Mouse (Mus musculus): ENCODE results near the gene Prrc2b. TPM values are rescaled to one million over a fixed set of nuclear protein-coding genes. Genes with fewer than 3 reads are reported as not detected.

Gene Prrc2b
- polyA plus RNA-seq, 1 experiment from 2014 or later = 73.1 TPM

DNA sequence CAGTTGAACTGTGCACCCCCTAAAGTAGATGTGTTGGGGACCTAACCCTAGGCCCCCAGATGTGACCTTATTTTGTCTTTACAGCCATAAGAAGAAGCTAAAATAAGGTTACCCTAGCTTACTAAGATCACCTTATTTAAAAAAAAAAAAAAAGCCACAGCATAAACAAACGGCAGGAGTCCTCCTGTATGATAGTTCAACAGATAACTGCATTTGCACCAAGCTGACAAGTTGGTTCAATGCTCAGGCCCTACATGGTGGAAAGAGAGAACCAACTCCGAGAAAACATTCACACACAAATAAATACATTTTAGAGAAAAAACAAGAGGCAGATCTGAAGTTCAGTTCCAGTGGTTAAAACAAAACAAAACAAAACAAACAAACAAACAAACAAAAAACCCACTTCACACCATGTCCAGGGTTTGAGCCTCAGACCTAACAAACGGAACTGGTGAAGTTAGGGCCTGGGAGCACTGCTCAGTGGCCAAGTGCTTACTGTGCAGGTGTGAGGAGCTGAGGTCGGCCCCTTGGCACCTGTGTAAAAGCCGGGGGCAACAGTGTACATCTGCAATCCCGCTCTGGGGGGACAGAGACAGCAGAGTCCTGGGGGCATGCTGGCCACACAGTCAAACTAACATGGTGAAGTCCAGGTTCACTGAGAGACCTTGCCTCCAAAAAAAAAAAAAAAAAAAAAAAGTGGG is 18.9 kb upstream of the Prrc2b start:
- no peaks in the 10 kb centered on the region for H3K9me3 ChIP-seq (ENCODE audit: control insufficient read depth, low read length)
- H3K27ac ChIP-seq (ENCODE audit: low read depth, low read length) = no peak overlapping the region
- no peaks in the 10 kb centered on the region for H3K36me3 ChIP-seq (ENCODE audit: control insufficient read depth, insufficient read depth, low read length)
- no peak overlapping the region for H3K4me2 ChIP-seq (replicated peaks; ENCODE audit: low read depth, low read length)
- H3K4me1 ChIP-seq (ENCODE audit: control insufficient read depth, insufficient read depth, low read length) = no peaks in the 10 kb centered on the region
- no peak overlapping the region for H3K9ac ChIP-seq (ENCODE audit: low read depth, low read length)
- no peak overlapping the region for H3K4me3 ChIP-seq (ENCODE audit: low read length)
- ATAC-seq (ENCODE audit: low FRiP score, low TSS enrichment) = no peak
- H3K27me3 ChIP-seq (ENCODE audit: control insufficient read depth, insufficient read depth, low read length) = no peaks in the 10 kb centered on the region
- 57% methylated on average over 6 of the region's 6 CpGs for WGBS

DNA sequence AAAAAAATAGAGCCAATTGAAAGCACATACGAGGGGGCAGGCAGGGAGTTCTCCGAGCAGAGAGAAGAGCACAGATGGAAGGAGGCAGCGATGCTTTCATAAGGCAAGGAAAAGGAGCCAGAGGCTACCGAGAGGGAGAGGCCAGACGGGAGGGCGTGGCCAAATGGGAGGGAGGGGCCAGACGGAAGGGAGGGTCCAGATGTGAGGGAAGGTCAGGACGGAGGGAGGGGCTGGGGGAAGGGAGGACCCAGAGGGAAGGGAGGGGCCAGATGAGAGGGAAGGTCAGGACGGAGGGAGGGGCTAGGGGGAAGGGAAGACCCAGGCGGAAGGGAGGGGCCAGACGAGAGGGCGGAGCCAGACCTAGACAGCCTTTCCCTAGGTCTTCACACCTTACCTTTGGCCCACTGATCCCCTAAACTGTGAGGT is 18.3 kb upstream of the Prrc2b start:
- no peak overlapping the region for H3K9ac ChIP-seq (ENCODE audit: low read depth, low read length)
- H3K9me3 ChIP-seq (ENCODE audit: control insufficient read depth, low read length) = no peaks in the 10 kb centered on the region
- H3K27me3 ChIP-seq (ENCODE audit: control insufficient read depth, insufficient read depth, low read length) = no peaks in the 10 kb centered on the region
- no peak for ATAC-seq (ENCODE audit: low FRiP score, low TSS enrichment)
- no peaks in the 10 kb centered on the region for H3K36me3 ChIP-seq (ENCODE audit: control insufficient read depth, insufficient read depth, low read length)
- WGBS = 8% methylated on average over 12 of the region's 12 CpGs
- H3K4me1 ChIP-seq (ENCODE audit: control insufficient read depth, insufficient read depth, low read length) = no peaks in the 10 kb centered on the region
- H3K4me3 ChIP-seq (ENCODE audit: low read length) = no peak overlapping the region
- H3K4me2 ChIP-seq (replicated peaks; ENCODE audit: low read depth, low read length) = no peak overlapping the region
- no peak overlapping the region for H3K27ac ChIP-seq (ENCODE audit: low read depth, low read length)

DNA sequence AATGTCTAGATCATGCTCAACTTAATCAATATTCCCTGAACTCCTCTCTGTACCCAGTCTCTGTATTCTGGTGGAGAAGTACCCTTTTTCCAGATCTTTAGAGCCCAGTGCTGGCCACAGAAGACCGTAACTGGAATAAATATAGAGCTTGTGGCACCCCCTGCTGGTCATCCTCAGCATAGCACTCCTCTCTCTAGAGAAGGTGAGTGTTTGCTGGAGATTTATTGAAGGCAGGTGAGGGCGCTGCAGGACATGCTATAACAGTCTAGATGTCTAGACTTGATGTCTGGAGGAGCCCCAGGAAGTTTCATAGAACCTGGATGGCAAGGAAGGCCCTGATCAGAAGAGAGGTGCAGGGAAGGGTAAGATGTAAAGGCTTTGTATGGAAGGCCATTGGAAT is 16.8 kb upstream of the Prrc2b start:
- ATAC-seq (ENCODE audit: low FRiP score, low TSS enrichment) = no peak
- no peak overlapping the region for H3K4me3 ChIP-seq (ENCODE audit: low read length)
- WGBS = 8% methylated on average over 2 of the region's 2 CpGs

DNA sequence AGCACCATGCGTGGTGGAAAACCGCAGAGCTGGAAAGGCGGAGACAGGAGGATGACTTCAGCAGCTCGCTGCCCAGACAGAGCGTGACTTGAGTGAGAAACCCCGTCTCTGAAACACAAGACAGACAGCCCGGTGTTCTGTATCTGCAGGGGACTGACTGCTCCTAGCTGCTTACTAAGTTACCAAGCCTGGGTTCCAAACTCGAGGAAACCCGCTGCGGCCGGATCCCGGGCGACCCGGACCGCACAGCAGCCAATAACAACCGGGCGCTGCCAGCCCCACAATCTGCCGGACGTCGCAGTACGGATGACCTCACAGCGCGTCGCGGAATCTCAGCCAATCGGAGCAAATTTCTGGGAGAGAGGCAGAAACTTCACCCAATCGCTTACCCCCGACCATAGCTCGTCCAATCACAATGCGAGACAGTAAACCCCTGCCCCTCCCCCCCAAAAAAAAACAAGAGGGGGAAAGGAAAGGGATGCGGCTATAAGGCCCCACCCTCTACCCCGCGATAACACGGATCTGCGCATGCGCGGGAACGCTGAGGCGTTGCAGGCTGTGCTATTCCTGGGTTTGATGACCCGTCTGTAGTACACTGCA is 13.1 kb upstream of the Prrc2b start:
- no peaks in the 10 kb centered on the region for H3K36me3 ChIP-seq (ENCODE audit: control insufficient read depth, insufficient read depth, low read length)
- H3K4me3 ChIP-seq (ENCODE audit: low read length) = peak overlapping the region; percentile 72
- peak overlapping the region; percentile 85 for H3K9ac ChIP-seq (ENCODE audit: low read depth, low read length)
- H3K9me3 ChIP-seq (ENCODE audit: control insufficient read depth, low read length) = no peaks in the 10 kb centered on the region
- ATAC-seq (ENCODE audit: low FRiP score, low TSS enrichment) = peak; percentile 93
- no peaks in the 10 kb centered on the region for H3K27me3 ChIP-seq (ENCODE audit: control insufficient read depth, insufficient read depth, low read length)
- under 1% methylated on average over 40 of the region's 40 CpGs for WGBS
- peaks cover 4% of the 10 kb centered on the region; the same call in 1 of the 2 replicates for H3K4me1 ChIP-seq (ENCODE audit: control insufficient read depth, insufficient read depth, low read length)
- H3K4me2 ChIP-seq (replicated peaks; ENCODE audit: low read depth, low read length) = peak overlapping the region; percentile 86
- H3K27ac ChIP-seq (ENCODE audit: low read depth, low read length) = peak overlapping the region; percentile 94

More for the DNA sequence above, 16.8 kb upstream of the Prrc2b start:
- Histone ChIP-seq H3K4me2 (replicated peaks; ENCODE audit: low read depth, low read length) (no peak overlapping the region), H3K36me3 (ENCODE audit: control insufficient read depth, insufficient read depth, low read length) (no peaks in the 10 kb centered on the region), H3K4me1 (ENCODE audit: control insufficient read depth, insufficient read depth, low read length) (no peaks in the 10 kb centered on the region), H3K9ac (ENCODE audit: low read depth, low read length) (no peak overlapping the region), H3K27me3 (ENCODE audit: control insufficient read depth, insufficient read depth, low read length) (no peaks in the 10 kb centered on the region), H3K27ac (ENCODE audit: low read depth, low read length) (no peak overlapping the region), H3K9me3 (ENCODE audit: control insufficient read depth, low read length) (no peaks in the 10 kb centered on the region)

DNA sequence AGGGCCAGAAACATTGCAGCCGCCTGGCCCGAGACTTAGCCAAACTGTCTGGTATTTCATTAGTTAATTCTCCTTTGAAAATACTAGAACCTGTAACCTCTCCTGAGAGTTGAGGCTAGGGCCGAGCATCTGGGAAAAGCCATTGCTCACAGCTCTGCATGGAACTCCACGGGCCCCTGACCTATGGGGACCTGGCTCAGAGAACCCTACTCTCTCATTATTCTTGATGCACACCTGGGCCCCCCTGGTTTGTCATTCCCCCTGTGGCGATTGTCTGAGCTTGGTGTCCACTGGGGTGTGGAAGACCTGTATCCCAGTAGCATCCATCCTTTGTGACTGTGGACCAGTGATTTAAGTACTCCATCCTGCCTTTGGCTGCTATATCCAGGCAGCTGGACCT is 11.5 kb upstream of the Prrc2b start:
- no peaks in the 10 kb centered on the region for H3K27me3 ChIP-seq (ENCODE audit: control insufficient read depth, insufficient read depth, low read length)
- H3K4me3 ChIP-seq (ENCODE audit: low read length) = no peak overlapping the region
- no peak overlapping the region for H3K4me2 ChIP-seq (replicated peaks; ENCODE audit: low read depth, low read length)
- WGBS = 64% methylated on average over 5 of the region's 5 CpGs
- no peaks in the 10 kb centered on the region for H3K36me3 ChIP-seq (ENCODE audit: control insufficient read depth, insufficient read depth, low read length)
- ATAC-seq (ENCODE audit: low FRiP score, low TSS enrichment) = no peak
- H3K9me3 ChIP-seq (ENCODE audit: control insufficient read depth, low read length) = no peaks in the 10 kb centered on the region
- H3K27ac ChIP-seq (ENCODE audit: low read depth, low read length) = no peak overlapping the region
- H3K4me1 ChIP-seq (ENCODE audit: control insufficient read depth, insufficient read depth, low read length) = peaks cover 4% of the 10 kb centered on the region; the same call in 1 of the 2 replicates
- no peak overlapping the region for H3K9ac ChIP-seq (ENCODE audit: low read depth, low read length)

DNA sequence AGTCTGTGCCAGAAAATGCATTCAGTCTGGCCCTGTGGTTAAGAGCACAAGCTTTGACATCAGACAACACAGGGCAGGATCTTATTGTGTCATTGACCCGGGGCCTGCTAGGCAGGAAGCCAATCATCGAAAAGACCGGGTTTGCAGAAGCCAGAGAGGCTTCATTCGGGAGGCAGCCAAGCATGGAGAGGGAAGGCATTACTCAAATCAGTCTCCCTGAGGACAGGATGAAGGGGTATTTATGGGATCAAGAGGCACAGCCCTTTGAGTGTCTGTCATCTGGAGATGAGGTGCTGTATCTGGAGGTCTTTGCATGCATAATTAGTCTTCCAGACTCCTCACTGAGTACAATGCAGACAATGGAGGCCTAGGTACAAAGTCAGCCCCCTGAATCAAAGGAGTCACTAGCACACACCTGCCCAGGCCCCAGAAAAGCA is 10.4 kb upstream of the Prrc2b start:
- Histone ChIP-seq H3K27me3 (ENCODE audit: control insufficient read depth, insufficient read depth, low read length) (no peaks in the 10 kb centered on the region), H3K4me1 (ENCODE audit: control insufficient read depth, insufficient read depth, low read length) (peaks cover 4% of the 10 kb centered on the region; the same call in 1 of the 2 replicates), H3K9me3 (ENCODE audit: control insufficient read depth, low read length) (no peaks in the 10 kb centered on the region), H3K4me2 (replicated peaks; ENCODE audit: low read depth, low read length) (no peak overlapping the region), H3K4me3 (ENCODE audit: low read length) (no peak overlapping the region), H3K36me3 (ENCODE audit: control insufficient read depth, insufficient read depth, low read length) (no peaks in the 10 kb centered on the region), H3K9ac (ENCODE audit: low read depth, low read length) (no peak overlapping the region), H3K27ac (ENCODE audit: low read depth, low read length) (no peak overlapping the region)
- WGBS = 18% methylated on average over 4 of the region's 4 CpGs
- no peak for ATAC-seq (ENCODE audit: low FRiP score, low TSS enrichment)

DNA sequence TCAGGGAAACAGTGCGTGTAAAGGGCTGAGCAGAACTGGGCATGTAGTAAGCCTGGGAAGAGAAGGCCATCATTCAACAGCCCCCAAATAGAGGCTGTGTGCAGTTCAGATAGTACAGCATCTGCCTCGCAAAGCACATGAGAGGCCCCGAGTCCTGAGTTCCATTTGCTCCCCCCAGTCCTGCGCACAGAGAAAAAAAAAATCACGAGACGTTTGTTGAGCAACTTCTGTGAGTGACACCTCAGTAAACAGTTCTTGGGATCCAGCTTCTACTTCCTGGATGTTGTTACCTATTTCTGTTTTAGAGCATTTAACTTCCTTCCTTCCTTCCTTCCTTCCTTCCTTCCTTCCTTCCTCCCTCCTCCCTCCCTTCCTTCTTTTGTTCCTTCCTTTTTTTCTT is 9.3 kb upstream of the Prrc2b start:
- Histone ChIP-seq H3K9ac (ENCODE audit: low read depth, low read length) (no peak overlapping the region), H3K27ac (ENCODE audit: low read depth, low read length) (no peak overlapping the region), H3K36me3 (ENCODE audit: control insufficient read depth, insufficient read depth, low read length) (no peaks in the 10 kb centered on the region), H3K27me3 (ENCODE audit: control insufficient read depth, insufficient read depth, low read length) (no peaks in the 10 kb centered on the region), H3K4me3 (ENCODE audit: low read length) (no peak overlapping the region), H3K9me3 (ENCODE audit: control insufficient read depth, low read length) (no peaks in the 10 kb centered on the region), H3K4me1 (ENCODE audit: control insufficient read depth, insufficient read depth, low read length) (peaks cover 4% of the 10 kb centered on the region; the same call in 1 of the 2 replicates), H3K4me2 (replicated peaks; ENCODE audit: low read depth, low read length) (no peak overlapping the region)
- ATAC-seq (ENCODE audit: low FRiP score, low TSS enrichment) = no peak
- WGBS = 80% methylated on average over 6 of the region's 6 CpGs

DNA sequence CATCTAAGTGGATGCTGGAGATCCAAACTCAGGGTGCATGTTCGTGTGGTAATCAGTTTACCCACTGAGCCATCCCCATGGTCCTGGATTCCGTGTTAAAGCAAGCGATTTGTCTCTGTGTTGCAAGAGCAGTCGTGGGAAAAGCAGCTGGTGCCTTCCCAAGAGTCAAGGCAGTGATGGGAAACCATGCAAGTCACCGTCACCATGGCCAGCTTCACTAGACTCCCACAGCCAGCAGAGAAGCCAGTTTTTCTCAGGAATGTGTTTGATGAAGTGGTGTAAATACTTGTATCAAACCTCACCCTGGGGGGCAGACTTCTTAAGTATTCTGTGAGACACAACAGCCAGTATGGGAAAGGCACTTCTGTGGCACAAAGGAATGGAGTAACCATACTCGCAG is 8.5 kb upstream of the Prrc2b start:
- no peaks in the 10 kb centered on the region for H3K36me3 ChIP-seq (ENCODE audit: control insufficient read depth, insufficient read depth, low read length)
- no peak overlapping the region for H3K4me2 ChIP-seq (replicated peaks; ENCODE audit: low read depth, low read length)
- no peaks in the 10 kb centered on the region for H3K9me3 ChIP-seq (ENCODE audit: control insufficient read depth, low read length)
- no peaks in the 10 kb centered on the region for H3K27me3 ChIP-seq (ENCODE audit: control insufficient read depth, insufficient read depth, low read length)
- peaks cover 4% of the 10 kb centered on the region; the same call in 1 of the 2 replicates for H3K4me1 ChIP-seq (ENCODE audit: control insufficient read depth, insufficient read depth, low read length)
- no peak overlapping the region for H3K9ac ChIP-seq (ENCODE audit: low read depth, low read length)
- no peak overlapping the region for H3K27ac ChIP-seq (ENCODE audit: low read depth, low read length)
- no peak overlapping the region for H3K4me3 ChIP-seq (ENCODE audit: low read length)
- WGBS = 67% methylated on average over 6 of the region's 6 CpGs
- ATAC-seq (ENCODE audit: low FRiP score, low TSS enrichment) = no peak

DNA sequence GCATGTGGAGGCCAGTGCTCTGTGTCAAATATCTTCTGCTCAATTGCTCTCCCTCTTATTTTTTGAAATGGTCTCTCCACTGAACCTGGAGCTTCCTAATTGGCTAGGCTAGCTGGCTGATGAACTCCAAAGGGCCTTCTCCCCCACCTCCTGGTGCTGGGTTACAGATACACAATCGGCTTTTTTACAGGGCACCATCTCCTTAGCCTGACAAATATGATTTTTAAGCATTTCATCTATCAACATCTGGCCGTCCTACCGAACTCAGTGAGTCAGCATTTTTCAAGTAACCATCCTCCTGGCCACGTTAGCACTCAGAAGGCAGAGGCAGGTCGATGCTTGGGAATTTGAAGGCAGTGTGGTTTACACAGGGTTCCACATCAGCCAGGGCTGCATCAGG is 6.2 kb upstream of the Prrc2b start:
- 87% methylated on average over 5 of the region's 5 CpGs for WGBS
- H3K4me2 ChIP-seq (replicated peaks; ENCODE audit: low read depth, low read length) = no peak overlapping the region
- no peak for ATAC-seq (ENCODE audit: low FRiP score, low TSS enrichment)
- no peak overlapping the region for H3K9ac ChIP-seq (ENCODE audit: low read depth, low read length)
- H3K27me3 ChIP-seq (ENCODE audit: control insufficient read depth, insufficient read depth, low read length) = no peaks in the 10 kb centered on the region
- H3K36me3 ChIP-seq (ENCODE audit: control insufficient read depth, insufficient read depth, low read length) = no peaks in the 10 kb centered on the region
- peaks cover 4% of the 10 kb centered on the region; the same call in 1 of the 2 replicates for H3K4me1 ChIP-seq (ENCODE audit: control insufficient read depth, insufficient read depth, low read length)
- H3K9me3 ChIP-seq (ENCODE audit: control insufficient read depth, low read length) = no peaks in the 10 kb centered on the region
- H3K27ac ChIP-seq (ENCODE audit: low read depth, low read length) = no peak overlapping the region
- H3K4me3 ChIP-seq (ENCODE audit: low read length) = no peak overlapping the region

Measured in kidney, embryonic 14.5 days (tissue).